Mouse (Mus musculus): ENCODE measurements around the gene Taar4.

Gene Taar4

DNA sequence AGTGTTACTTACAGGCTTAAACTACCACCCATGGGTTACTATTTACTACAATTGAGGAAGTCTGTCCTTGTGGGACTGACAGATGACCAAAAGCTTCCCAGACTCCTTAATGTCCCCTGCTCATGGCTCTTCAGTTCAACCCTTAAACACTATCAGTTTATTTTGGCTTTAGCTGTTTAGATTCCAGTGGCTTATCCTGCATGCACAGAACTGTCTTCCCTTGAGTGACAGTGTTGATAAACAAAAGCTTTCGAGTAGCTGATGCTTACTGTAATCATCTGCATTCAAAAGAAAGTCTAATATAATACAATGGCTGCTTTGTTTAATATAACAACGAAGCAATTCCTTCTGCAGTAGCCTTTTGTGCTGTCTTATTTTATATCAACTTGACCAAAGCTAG is 46.7 kb downstream of the Taar4 start:
- no peak for DNase-seq (ENCODE audit: low spot score)

DNA sequence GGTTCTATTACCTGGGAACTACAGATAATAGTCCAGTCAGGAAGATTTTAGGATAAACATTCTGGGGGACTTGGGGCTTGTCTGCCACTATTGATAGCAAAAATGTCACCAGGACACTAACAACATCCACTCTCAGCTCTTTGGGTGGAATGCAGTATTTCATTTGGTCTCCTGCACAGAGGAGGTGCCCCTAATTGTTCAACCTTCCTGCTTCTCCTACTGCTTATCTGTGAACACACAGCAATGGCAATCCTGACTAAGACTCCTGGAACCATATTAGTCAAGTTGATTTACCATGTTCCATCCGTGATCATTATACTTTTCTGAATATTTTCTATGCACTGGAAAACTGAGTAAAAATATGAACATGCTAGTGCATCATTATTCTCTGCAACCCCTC is 47.8 kb downstream of the Taar4 start:
- no peak for DNase-seq (ENCODE audit: low spot score)
